Mouse (Mus musculus): ENCODE measurements around the gene Lrrc7. TPM values are rescaled to one million over a fixed set of nuclear protein-coding genes. Genes with fewer than 3 reads are reported as not detected.

Lrrc7 gene
- polyA plus RNA-seq, 1 experiment from 2014 or later: 12.8 TPM

DNA sequence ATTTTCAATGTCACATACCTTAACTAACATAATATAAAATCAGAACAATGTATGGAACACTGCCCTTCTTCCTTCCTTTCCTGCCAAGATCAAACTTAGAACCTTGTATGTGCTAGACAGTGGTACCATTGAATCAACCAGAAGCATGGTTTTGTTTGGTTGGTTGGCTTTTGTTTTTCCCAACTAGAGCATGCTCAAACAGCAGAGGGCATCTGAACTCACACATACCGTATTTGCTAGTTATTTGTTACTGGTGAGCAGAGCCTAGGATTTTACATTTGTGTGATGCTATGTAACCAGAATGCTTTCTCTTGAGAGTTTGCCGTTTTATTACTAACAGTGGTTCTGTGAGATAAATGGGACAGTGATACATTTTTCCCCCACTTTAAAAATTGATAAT, 512.5 kb downstream of the Lrrc7 start:
- Histone ChIP-seq H3K4me3 (no peak overlapping the region), H3K4me2 (no peak overlapping the region), H3K9me3 (no peaks in the 10 kb centered on the region), H3K4me1 (replicated peaks) (no peaks in the 10 kb centered on the region), H3K9ac (no peak overlapping the region), H3K27me3 (no peaks in the 10 kb centered on the region), H3K36me3 (peaks cover 18% of the 10 kb centered on the region), H3K27ac (replicated peaks) (no peak overlapping the region)
- no peak for ATAC-seq (ENCODE audit: low FRiP score, low read depth)
- 77% methylated on average over 2 of the region's 2 CpGs for WGBS

DNA sequence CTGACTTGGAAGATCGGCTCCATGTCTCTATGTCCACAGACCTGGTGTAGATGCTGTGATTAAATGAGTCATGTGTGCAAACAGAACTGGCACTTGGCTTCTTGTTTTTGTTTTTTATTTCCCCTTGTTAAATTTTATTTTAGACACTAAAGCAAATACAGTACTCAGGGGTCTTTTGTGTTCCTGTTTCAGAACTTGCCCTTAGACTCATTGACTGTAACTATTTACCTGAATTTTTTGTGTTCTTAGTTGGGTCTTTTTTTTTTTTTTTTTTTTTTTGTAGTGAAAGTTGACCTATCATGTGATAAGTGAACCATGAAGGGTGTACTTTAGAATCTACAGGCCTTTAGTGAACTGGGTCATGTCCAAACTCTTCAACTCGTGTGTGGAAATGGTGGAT, 521.3 kb downstream of the Lrrc7 start:
- no peak for ATAC-seq (ENCODE audit: low FRiP score, low read depth)
- H3K9me3 ChIP-seq: no peaks in the 10 kb centered on the region
- no peaks in the 10 kb centered on the region for H3K27me3 ChIP-seq
- WGBS: 83% methylated on average over 2 of the region's 2 CpGs
- no peak overlapping the region for H3K4me2 ChIP-seq
- H3K4me3 ChIP-seq: no peak overlapping the region
- H3K9ac ChIP-seq: no peak overlapping the region
- no peak overlapping the region for H3K27ac ChIP-seq (replicated peaks)
- H3K4me1 ChIP-seq (replicated peaks): peaks cover 11% of the 10 kb centered on the region
- H3K36me3 ChIP-seq: no peaks in the 10 kb centered on the region

DNA sequence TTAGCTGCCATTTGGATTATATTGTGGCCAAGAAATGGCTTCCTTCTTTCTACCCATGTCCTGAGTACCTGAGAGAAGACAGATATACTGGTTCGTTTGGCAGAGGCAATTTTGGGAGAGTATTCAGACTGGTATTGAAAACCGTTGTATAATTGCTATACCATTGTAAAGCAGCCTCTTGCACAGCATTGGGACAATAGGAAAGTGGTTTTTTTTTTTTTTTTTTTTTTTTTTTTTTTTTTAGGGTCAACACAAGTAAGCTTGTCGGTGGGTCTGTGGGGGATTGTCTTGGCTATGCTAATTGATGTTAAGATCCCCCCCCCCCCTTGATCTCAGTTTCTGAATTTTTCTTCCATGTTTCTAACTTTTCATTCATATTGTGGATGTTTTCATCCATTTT, 523.9 kb downstream of the Lrrc7 start:
- H3K27me3 ChIP-seq: no peaks in the 10 kb centered on the region
- H3K9me3 ChIP-seq: no peaks in the 10 kb centered on the region
- H3K27ac ChIP-seq (replicated peaks): no peak overlapping the region
- H3K4me2 ChIP-seq: no peak overlapping the region
- 84% methylated on average over 3 of the region's 3 CpGs for WGBS
- H3K9ac ChIP-seq: no peak overlapping the region
- no peak overlapping the region for H3K4me3 ChIP-seq
- no peaks in the 10 kb centered on the region for H3K36me3 ChIP-seq
- ATAC-seq (ENCODE audit: low FRiP score, low read depth): no peak
- peaks cover 27% of the 10 kb centered on the region for H3K4me1 ChIP-seq (replicated peaks)

DNA sequence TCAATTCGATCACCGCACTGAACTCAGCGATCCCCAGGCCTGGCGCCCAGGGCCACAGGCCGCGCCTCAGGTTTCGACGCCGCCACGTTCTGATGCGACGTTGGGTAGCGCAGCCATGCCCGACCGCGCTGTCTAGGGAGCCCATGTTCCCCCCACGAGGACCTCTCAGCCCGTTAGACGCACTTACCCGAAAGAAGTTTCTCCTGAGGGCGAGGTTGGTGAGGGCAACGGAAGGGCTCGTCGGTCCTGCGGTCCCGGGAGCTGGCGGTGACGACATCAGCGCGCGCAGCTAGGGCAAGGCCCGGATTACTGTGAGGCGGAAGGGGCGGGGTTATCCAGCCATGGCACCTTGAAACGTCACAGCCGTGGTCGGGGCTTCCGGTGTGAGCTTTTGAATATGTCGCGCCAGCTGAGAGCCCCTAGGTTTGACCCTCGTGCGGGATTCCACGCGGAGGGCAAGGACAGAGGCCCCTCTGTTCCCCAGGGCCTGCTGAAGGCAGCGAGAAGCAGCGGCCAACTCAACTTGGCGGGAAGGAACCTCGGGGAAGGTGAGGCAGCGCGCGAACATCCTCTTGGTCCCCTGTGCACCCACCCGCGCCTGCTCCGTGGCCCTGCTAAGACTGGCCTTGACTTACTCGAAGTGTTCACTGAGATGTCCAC, 525.6 kb downstream of the Lrrc7 start, which contains the start of the genes Srsf11 and Lrrc40:
Srsf11 (minus strand) TSS at position 311 of the 660 bp plus-strand sequence.
Lrrc40 (plus strand) TSS at position 334 of the 660 bp plus-strand sequence.
- Histone ChIP-seq H3K4me2 (peak within 1 kb of the TSS; percentile 82), H3K36me3 (no peaks in the 10 kb centered on the region), H3K4me1 (replicated peaks) (peaks cover 38% of the 10 kb centered on the region), H3K9ac (peak within 1 kb of the TSS; percentile 89), H3K9me3 (no peaks in the 10 kb centered on the region), H3K4me3 (peak within 1 kb of the TSS; percentile 96), H3K27ac (replicated peaks) (peak within 1 kb of the TSS; percentile 89), H3K27me3 (no peaks in the 10 kb centered on the region)
- under 1% methylated on average over 55 of the region's 55 CpGs for WGBS
- ATAC-seq (ENCODE audit: low FRiP score, low read depth): peak; percentile 97

DNA sequence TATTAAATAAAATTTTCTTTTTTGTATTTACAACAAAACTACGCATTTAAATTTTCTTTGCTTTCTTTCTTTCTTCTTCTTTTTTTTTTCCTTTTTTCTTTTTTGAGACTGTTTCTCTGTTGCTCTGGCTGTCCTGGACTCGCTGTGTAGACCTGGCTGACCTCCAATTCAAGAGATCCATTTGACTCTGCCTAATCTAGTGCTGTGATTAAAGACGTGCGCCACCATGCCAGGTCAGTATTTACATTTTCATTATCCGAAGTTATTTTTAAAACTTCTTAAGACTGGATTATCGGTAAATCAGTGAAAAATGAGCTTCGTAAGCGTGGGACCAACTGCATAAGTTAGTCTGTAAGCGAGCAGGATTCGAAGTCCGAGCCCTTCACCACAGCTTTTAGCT, 526.2 kb downstream of the Lrrc7 start:
- Histone ChIP-seq H3K4me3 (peak overlapping the region; percentile 96), H3K4me2 (peak overlapping the region; percentile 70), H3K36me3 (no peaks in the 10 kb centered on the region), H3K4me1 (replicated peaks) (peaks cover 38% of the 10 kb centered on the region), H3K9ac (peak overlapping the region; percentile 89), H3K9me3 (no peaks in the 10 kb centered on the region), H3K27ac (replicated peaks) (peak overlapping the region; percentile 89), H3K27me3 (no peaks in the 10 kb centered on the region)
- WGBS: 3% methylated on average over 11 of the region's 11 CpGs
- no peak for ATAC-seq (ENCODE audit: low FRiP score, low read depth)
